Mouse (Mus musculus): Measurements from ENCODE around the gene Fam124a.

DNA sequence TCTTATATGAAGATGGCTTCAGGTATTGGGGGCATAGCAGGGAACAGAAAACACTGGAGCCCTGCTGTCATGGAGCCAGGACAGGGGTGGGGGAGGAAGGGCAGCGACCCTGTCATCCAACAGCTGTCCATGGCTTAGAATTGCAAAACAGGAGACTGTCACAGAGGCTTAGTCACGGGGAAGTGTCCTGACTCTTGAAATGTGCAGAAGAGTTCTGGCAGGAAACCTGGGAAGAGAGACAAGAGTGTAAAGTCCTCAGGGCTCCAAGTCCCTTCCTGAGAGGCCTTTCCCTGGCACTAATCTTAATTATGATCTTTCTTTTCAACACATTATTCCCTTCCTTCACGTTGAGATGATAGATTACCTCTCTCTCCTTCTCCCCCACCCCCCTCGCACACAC, 5.4 kb upstream of the Fam124a start:
- no peak for TF ChIP-seq CHD2 (IDR thresholded peaks at IDR 0.05; ENCODE audit: low read depth, low read length)
- no peak for TF ChIP-seq MAFK (IDR thresholded peaks at IDR 0.05; ENCODE audit: insufficient read depth, low read depth, low read length)
- TF ChIP-seq ZC3H11A (IDR thresholded peaks at IDR 0.05; ENCODE audit: borderline replicate concordance, low read depth, low read length): no peak
- TF ChIP-seq HCFC1 (IDR thresholded peaks at IDR 0.05; ENCODE audit: borderline replicate concordance, insufficient read depth, low read length): no peak
- no peak for TF ChIP-seq ZNF384 (IDR thresholded peaks at IDR 0.05; ENCODE audit: low read depth, low read length)
